Mouse (Mus musculus) MN1 (cell line): ENCODE data around the gene Hoxa5.

Experiments
- DNase-seq: peaks from one replicate; pipeline ENCODE4 v3.0.0-alpha.2; 2016; ENCODE audit warnings: low spot score

Hoxa5 gene

DNA sequence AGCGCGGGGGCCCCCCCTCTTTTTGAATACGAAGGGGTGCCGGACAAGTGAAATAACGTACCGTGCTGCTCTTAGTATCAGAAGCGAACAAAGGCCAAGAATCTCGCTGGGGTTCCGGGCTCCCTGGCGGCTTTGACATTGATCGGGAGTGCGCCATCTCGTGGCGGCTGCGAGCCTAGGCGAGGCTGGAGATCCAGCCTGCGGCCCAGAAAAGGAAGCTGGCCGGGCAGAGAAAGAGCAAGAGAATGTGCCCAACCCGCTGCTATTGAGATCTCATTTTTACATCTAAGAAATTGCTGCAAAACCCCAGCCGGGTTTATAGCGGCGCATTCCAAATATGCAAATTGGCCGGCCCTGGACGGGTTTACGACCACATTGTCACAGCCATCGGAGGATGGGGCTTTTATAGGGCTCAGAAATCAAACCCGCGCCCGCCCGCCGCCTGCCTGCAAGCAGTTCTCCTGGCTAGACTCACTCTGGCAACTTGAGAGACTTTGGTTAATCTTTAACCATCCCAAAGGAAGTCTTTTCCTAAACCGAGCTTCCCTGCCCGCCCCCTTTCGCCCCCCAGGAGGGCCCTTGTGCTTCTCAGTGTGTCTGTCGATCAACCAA is 36.1 kb upstream of the Hoxa5 start, which contains the start of gene Hoxa10:
TSS of gene Hoxa10 (minus strand) at position 466 of the 612 bp plus-strand sequence.
- no peak for DNase-seq

DNA sequence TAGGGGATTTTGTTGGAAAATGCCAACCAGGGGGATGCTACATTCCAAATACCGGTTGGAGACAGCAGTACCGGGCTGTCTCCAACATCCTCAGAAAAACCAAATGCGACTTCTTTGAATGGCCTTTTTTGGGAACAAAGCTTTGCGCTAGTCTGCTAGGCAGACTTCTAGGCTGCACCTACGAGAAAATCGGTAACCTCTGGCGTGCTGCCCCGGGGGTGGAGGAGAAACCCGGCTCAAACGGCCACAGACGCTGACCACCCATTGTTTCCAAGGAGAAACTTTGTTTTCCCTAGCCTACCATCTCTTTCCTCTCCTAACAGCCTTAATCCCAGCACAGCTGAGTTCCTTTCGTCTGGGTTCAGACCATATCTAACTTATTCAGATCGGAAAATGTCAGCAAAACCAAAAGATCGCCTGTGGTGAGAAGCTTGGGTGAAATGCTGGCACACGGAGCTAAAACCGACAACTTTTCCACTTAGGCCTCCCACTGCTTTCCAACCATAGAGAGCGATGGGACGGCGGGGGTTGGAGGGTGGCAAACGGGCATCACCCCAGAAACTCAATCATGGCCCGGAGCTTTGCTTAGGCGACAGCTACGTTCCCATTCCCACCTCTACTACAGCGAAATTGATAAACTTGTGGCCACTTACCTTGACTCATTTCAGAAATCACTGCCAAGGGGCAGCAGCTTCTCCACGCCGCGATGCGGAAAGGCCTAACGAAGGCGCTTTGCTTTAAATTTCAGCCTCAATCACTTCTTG is 35.4 kb upstream of the Hoxa5 start:
- DNase-seq, result no peak

DNA sequence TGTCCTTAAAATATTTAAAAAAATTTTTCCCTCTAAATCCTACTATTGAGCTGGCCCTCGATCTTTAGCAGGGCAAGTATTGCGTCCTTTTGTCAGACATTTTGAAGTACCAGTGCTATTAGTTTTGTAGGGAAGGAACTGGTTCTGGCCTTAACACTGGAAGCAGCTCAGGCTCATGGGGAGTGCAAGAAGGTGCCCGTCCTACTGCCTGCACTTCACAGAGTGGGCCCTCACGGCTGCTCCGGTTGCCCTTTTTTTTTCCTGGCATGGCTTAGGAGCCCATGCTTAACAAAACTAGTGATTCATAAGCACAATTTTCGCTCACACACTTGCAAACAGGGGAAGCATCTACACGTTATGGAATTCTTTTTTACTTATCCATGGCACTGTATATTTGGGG is 34.6 kb upstream of the Hoxa5 start:
- no peak for DNase-seq

DNA sequence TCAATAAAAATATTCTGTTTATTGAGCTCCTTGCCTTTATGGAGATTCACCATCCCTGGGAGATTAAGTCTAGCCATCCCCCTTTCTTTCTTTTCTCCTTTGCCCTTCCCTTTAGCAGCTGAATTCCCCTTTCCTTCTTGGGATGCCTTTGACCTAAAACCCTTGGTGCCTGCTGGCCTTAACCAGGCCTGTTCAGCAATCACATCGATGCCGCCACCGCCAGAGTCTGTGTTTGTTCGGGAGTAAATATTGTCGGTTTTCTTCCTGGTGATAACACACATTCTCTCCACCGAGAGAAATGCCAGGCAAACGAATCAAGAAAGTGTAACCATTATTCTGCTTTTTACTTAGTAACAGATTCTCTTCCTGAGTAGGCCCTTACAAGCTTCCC is 33.8 kb upstream of the Hoxa5 start:
- no peak for DNase-seq

DNA sequence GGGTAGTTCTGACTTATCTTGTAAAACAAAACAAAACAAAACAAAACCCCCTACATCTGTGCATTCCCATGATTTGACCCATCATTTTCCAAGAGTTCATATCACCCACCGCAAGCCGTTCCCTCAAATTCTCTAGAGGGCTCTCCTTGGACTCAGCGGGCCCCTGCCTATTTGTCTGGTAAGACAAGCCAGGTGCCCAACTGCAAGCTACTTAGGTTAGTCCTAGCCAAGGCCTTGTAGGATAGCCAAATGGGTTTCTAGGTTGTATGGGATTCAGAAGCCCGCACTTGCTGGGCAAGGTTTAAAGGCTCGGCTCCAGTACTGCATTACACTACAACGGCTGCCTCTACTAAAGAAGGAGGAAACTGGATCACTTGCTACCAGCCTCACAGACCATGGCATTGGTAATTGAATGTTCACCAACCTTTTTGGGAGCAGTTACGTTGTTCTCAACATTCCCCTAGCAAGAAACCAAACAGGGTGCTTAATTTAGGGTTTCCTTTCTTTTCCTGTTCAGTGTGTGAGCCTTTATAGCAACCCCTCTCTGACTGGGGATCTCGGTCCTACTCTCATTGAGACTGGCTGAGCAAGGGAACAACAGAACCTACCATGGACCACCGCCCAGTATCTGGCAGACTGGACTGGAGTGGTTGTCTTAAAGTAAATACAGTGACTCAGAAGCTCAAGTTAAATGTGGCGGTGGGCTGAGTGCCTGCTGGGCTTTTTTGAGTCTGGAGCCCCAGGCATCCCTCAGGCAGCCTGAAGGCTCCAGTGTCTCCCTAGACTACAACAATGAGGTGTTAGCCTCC is 33.2 kb upstream of the Hoxa5 start:
- no peak for DNase-seq

DNA sequence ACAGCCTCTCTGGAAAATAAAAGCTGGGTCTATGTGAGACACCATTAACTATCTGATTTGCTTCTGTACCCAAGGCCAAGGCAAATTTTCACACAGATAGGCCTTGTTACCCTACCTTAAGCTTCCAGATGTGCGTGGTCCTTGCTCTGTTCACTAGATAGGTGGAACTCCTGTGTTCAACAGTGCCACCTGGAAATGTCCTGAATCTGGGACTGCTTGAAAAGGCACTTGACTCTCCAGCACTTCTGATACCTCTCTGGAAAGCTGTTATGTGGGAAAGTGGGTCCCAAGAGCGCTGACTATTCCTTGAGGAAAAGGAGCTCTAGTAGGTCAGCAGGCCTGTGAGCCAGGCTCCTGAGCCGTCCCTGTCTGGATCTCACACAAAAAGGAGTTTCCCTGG is 32.4 kb upstream of the Hoxa5 start:
- no peak for DNase-seq

DNA sequence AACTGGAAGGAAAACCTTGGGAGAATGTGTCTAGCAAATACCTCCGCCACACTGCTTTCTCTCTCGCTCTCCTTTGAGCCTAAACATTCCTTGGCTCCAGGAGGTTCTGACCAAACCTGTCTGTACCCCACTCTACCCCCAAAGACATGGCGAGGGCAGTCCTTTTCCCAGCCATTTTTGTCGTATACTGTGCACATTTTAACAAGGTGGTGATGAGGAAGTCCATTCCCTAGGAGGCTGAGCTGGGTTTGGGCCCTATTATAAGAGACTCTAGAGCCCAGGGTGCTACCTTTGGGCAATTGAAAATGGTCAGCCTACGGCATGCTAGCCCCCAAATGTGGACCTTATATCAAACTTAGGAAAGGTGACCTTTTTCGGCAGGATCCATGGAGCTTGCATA is 31.5 kb upstream of the Hoxa5 start:
- no peak for DNase-seq

DNA sequence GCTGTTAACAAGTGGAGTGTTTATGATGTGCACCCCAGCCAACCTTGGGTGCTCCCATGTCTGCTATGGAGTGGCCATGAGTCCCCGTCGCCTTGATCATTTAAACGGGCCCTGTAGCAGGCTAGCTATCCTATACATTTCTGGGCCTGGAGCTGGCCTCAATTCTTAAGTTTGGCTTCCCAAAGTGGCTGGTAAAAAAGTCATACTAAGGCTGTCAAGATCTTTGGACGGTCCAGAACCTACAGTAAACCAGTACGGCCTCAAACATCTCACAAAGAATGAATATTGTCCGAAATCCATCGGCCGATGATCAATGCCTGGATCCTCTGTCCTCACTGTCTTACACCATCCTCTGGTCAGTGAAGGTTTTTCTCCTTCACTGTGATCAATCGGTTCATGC is 30.9 kb upstream of the Hoxa5 start:
- no peak for DNase-seq

DNA sequence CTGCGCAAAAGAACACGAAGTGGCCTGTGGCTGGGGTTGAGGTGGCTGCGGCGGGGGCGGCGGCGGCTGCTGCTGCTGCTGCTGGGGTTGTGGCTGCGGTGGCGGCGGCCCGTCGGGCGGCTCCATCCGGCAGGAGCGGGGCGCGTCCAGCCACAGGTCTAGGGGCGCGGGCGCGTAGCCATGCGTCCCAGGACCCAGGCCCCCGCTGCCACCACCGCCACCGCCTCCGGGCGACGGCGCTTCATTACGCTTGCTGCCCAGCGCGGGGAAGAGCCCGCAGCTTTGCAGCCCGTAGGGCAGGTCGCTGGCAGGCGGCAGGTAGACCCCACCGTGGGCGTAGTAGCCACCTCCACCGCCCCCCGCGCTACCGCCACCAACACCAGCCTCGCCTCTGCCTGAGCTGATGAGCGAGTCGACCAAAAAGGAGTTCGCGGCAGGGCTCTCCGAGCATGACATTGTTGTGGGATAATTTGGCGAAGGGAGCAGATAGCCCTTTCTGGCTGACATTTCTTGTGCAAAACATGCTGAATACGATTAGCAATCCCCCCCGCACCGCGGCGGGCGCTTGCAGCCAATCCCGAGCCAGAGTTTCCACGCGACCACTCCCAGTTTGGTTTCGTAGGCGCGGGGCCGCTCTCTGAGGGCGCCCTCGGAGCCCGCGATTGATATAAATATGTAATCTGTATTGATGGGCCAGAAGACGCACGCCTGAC is 30.2 kb upstream of the Hoxa5 start:
- no peak for DNase-seq

DNA sequence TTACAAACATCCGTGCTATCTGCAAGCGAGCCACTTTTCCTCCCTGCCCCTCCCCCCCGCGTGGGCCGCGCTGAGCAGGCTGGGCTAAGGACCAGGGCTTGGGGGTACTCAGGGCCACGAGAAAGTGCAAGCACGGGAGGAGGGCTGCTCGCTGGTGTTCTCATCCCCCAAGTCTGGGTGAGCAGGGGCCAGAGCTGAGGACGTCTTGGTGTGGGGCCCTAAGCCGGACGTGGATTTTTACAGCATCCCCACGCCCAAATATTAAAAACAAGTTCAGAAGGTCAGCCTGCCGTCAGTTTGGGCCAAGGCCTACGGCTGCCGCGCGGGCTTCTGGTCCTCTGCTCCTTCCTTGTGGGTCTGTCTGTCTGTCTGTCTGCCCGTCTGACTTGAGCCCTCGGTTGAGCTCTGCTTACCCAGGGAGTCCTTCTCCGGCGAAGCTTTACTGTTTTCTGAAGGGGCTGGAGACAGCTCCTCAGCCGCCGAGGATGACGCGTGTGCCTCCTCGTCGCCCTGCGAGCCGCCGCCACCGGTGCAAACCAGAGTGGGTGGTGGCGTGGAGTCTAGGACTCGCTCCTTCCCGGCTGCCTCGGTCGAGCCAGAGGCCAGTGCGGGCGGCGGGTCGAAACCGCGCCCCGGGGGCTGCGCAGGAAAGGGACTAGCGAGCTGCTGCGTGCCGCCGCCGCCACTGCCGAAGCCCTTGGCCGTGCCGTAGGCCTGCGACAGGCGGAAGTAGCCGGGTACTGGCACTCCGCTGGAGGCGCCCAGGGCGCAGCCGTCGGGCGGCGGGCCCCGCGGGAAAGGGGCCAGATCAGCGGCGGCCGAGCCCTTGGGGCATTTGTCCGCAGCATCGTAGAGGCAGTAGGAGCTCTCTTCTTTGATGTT is 29.4 kb upstream of the Hoxa5 start:
- no peak for DNase-seq

DNA sequence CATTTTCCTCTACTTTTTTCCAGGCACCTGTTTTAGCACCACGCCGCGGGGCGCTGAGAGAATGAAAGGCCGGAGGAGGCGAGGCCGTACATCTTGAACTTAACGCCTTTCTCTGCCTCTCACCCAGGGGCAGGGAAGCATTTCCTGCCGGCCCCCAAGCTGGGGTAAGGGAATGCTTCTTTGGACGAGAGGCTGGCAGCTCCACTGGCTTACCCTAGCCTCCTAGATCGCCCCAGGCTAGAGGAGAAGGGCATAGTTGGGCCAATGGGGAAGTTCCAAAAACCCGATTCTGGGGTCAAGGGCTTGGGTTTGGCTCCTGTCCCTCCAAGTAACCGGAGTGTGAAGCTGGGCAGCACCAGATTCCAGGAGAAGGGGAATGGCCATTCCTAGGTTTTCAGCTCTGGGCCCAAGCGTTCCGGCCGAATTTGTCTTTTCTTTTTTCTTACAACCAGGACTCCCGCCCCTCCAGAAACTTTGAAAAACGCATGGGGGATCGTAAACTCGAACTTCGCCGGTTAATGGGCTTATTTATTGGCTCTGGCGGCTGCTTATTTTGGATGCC is 28.7 kb upstream of the Hoxa5 start:
- no peak for DNase-seq

DNA sequence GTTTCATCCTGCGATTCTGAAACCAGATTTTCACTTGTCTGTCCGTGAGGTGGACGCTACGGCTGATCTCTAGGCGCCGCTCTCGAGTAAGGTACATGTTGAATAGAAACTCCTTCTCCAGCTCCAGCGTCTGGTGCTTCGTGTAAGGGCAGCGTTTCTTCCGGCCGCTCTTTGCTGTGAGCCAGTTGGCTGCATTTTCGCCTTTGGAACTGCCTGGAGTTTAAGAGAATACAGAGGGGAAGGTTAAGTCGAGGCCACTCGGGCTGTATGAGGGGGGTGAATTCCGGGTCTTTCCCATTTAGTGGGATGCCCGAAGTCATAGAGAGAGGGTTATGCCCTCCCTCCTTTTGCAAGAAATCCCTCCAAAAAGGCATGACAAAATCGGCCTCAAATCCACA is 28.2 kb upstream of the Hoxa5 start:
- DNase-seq, result no peak

DNA sequence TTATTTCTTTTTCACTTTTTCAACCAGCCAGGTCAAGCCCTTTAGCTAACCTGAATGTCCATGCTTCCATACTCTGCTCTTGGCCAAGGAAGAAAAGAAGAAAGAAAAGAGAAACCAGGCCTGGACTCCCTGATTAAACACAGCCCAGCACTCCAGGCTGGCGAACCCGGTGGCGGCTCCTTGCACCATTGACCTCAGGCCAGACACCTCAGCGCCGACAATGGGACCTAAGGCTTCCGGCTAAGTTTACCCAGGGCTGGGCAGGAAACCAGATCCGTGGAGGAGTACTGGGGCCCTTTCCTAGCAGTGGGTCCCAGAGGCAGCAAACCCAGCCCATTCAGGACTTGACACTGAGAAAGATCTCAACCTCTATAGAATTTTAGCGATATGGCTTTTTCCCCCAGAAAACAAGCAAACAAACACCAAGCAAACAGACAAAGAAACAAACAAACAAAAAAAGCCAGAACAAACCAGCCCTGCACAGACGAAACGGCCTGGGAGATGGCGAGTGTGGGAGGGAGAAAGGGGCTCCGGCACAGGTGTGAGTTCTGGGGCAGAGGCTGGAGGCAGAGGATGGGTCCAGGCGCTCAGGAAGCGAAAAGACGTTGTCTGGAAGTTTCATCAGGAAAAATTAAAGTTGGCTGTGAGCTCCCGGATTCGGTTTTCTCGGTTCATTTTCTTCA is 27.6 kb upstream of the Hoxa5 start:
- DNase-seq, result no peak

DNA sequence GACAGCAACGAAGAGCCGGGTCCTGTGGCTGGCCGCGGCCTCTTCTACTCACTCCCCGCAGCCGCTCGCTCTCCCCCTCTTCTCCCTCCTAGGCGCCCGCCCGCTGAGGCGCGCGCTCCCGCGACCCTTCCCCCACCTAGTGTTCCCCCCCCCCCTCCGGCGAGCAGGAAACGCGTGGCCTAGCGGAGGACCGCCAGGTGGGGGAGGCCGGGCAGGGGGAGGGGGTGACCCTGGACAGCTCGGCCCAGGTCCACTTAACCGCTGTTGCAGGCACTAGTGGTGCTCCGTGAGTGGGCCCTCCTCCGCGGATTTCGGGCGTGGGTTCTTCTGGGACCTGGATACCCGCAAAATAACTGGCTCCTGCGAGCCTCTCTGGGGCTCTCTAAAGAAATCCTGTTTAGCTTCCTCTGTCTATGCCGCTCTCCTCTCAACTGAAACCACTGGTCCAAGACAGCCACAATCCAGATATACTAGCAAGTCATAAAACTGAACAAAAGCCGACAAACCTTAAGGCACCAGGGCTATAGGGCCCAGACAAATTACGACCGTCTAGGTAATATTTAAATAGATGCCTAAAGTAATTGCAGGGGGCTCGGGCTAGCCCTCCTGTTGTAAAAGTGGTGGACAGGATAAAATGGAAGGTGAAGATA is 26.3 kb upstream of the Hoxa5 start, which contains the start of gene Hoxa9:
TSS of gene Hoxa9 (minus strand) at position 574 of the 650 bp plus-strand sequence.
- DNase-seq, result no peak

DNA sequence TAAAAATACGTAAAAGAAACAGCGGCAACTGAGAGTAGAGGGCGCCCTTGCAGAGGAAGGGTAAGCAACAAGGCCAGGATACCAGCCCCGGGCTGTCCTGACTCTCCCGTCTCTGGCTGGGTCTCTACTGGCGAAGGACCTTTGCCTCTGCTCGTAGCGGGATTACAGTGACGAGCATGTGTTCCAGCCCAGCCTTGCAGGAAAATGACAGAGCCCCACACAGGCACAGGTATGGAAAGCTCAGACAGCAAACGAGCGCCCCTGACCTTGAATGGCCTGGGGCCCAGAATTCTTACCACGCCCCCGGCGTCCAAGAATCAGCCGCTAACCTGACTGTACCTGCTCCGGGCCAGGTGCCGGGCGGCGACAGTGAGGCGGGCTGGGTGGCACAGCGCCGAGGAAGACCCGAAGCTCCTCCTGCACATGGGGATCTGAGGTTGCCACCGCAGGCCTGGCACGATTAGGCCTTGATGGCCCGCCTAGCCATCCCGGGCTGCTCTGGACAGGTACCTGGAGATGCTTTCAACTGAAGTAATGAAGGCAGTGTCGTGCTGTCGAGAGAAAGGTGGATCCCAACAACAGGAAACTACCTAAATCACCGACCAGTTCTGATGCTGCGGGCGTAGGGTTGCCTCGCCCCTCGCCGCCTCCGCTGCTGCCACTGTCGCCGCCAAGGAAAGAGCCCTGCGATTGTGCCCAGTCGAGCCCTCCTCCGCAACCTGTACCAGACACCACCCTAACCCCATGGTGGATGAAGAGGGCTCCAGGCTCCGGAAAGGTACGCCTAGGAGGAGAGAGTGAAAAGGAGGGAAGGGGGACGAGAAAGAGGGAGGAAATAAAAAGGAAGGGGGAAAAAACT is 25.4 kb upstream of the Hoxa5 start:
- no peak for DNase-seq

DNA sequence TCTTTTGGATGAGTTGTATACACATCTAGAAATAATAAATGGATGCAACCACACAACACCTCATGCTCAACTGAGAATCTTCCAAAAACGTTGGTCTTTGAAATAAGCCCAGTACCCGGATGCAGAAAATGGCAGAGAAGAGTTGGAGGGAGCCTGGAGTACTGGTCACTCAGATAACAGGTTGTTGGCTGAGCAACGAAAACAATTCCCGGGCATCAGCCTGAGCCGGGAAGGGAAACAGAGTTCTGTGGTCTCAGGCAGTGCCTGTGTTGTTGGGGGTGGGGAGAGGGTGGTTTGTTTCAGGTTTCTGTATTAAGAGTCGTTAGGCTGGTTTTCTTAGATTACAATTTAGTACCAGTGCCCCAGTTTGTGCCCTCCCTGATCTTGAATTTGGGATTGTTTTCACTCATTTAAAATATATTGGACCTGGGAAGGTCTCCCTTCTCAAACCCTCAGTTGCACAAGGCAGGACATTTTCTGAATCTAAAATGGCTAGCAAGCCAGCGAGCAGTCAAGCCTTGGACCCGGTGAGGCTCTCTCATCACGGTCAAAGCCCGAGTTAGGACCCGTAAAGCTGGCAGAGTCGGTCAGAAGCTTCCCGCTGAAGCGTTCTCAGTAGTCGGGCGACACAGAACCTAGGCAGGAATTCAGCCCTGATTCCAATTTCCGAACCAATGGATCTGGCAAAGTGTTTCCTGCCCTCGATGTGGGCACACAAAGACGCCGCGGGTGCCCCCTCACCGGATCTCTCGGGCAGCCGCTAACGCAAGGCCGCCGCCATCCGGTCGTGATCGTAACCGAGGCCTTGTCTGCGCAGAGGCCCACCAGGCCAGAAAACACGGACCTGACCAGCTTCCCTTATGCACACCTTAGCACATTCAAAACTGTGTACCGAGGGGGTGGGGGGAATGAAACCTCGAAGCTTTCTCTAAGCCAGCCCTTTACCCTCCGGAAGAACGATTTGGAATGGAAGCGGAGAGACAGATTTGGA is 24.4 kb upstream of the Hoxa5 start:
- no peak for DNase-seq

DNA sequence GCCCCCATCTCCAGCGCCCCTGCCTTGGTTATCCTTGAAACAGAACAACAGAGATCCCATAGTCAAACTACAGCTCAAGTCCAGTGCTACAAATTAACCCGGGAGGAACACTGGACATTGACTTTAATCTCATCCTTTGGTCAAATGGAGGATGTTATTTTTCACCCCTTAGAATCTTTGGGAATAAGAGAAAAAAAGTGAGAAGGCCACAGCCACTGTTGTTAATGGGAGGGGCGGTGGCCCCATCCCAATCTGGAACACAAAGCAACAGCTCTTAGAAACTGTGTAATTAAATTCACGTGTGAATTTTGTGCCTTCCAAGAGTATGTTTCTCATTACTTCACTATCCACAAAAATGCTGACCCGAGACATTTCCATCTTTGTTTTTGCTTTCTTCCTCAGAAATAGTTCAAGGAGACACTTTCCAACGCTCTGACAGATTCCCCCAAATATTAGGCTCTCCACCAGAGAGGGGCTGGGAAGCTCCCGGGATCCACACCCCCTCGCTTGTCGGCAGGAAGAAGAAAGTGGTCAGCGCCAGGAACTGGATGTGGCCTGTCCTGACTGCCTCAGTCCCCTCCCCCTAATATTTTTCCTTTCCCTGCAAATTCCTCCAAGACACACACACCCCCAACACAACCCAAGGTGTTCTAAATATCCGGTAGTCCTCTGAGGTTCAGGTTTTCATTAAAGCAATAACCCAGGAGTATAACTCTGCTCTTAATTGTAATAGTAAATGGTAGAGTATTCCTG is 23.3 kb upstream of the Hoxa5 start:
- no peak for DNase-seq
